Mouse (Mus musculus) layer of hippocampus, adult 9-10 months (tissue): Measurements from ENCODE around the gene Prpf31.

Experiments
- DNase-seq: peaks from one replicate; pipeline ENCODE4 v3.0.0; 2022; ENCODE audit warnings: low spot score

Gene Prpf31

DNA sequence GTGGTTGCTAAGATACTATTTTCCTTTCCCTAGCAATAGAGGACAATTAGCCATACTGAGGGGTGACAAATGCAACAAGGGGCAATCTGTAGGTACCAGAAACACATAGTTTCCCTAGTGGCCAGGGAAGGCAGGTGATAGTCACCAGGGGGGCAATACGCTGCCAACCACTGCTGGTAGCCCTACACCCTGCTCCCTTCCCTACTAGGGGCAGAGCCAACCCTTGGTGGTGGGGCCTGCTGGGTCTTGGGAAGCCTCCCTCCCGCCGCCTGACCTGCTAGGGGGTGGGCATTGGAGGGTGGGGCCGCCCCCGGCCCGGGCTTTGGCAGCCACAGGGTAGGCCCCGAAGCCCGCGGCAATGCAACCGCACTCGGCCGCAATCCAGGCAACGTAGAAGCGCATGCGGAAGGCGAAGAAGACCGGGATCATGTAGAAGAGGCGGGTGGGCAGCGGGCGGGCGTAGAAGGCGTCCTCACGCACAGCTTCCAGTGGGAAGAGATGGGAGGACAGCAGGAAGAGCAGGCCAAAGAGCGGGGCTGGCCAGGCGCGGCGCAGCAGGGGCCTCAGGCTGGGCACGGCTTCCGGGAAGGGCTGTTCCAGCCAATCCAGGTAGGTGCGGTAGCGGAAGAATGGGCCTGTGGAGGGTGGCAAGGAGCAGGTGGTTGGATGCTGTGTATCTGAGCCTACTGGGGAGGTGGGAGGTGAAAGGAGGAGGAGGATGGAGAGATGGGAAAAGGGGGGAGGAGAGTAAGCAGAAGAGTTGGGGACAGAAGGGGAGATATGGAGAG, 55.8 kb downstream of the Prpf31 start:
- no peak for DNase-seq

DNA sequence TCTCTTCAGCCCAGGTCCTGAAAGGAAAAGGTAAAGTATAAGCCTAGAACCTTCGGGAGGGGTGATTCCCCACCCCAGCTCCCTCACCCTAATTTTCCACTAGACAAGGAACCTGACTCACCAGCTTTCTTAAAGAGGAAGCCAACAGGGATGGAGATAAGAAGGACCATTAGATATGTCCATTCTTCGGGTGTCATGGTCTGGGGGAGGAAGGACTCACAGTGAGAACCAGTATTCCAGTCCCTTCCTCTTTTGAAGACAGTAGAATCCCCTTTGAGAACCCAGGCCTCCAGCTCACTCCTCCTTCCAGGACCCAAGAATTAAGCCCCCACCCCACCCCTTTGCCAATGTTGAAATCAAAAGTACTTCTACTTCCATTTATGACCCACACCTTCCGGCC, 62.1 kb downstream of the Prpf31 start:
- no peak for DNase-seq
